Mouse (Mus musculus) heart, embryonic 10.5 days (tissue): ENCODE data around the gene Inpp4a. TPM values are rescaled to one million over a fixed set of nuclear protein-coding genes. Genes with fewer than 3 reads are reported as not detected.

Experiments used
- DNase-seq: peaks from one replicate; pipeline ENCODE4 v3.0.0-alpha.2; 2017; ENCODE audit warnings: low spot score
- H3K27ac ChIP-seq: fragments of 300-500 bp; sonication (generic); 2 replicates; pipeline ENCODE4 v1.5.1; 2016; ENCODE audit warnings: mild to moderate bottlenecking
- H3K27me3 ChIP-seq: fragments of 300-500 bp; sonication (generic); 2 replicates; pipeline ENCODE4 v1.6.1; 2016; ENCODE audit warnings: mild to moderate bottlenecking; ENCODE audit not compliant: poor library complexity, insufficient read depth, severe bottlenecking
- H3K36me3 ChIP-seq: fragments of 300-500 bp; sonication (generic); 2 replicates; pipeline ENCODE4 v1.6.1; 2016; ENCODE audit warnings: mild to moderate bottlenecking, moderate library complexity
- H3K4me1 ChIP-seq: fragments of 300-500 bp; sonication (generic); 2 replicates; pipeline ENCODE4 v1.6.1; 2016; ENCODE audit warnings: mild to moderate bottlenecking
- H3K4me3 ChIP-seq: fragments of 300-500 bp; sonication (generic); 2 replicates; pipeline ENCODE4 v1.5.1; 2016; ENCODE audit warnings: mild to moderate bottlenecking, moderate library complexity
- H3K9me3 ChIP-seq: fragments of 300-500 bp; sonication (generic); 2 replicates; pipeline ENCODE4 v1.6.1; 2016; ENCODE audit warnings: mild to moderate bottlenecking, moderate library complexity
- WGBS: fragments of 180-500 bp; shearing (Covaris S2); methylation state at CpG from one replicate; pipeline ENCODE4 v1.1.7; 2016; 5-methylcytosine and 5-hydroxymethylcytosine counted together
- polyA plus RNA-seq: library from polyadenylated mRNA; unstranded; fragments of >200 nt; fragmentation: Nextera tagmentation; extraction: Ambion mirVana; gene quantifications from 2 replicates; pipeline ENCODE4 v1.2.1, GENCODE M21; 2016

Inpp4a gene
- polyA plus RNA-seq, 1 experiment from 2014 or later, result 10.5 TPM

- Histone ChIP-seq H3K9me3 (no peaks in the 10 kb centered on the region), H3K36me3 (no peaks in the 10 kb centered on the region), H3K4me3 (no peak overlapping the region), H3K27me3 (no peaks in the 10 kb centered on the region), H3K27ac (no peak overlapping the region), H3K4me1 (peaks cover 29% of the 10 kb centered on the region)
- DNase-seq, result no peak
- 75% methylated on average over 9 of the region's 9 CpGs for whole genome bisulfite sequencing
Observed at GRCm38 (mm10) chr1:37347361-37348080, 47.9 kb downstream of the Inpp4a start.

- Histone ChIP-seq H3K27ac (no peak overlapping the region), H3K4me1 (peaks cover 25% of the 10 kb centered on the region), H3K27me3 (no peaks in the 10 kb centered on the region), H3K4me3 (no peak overlapping the region), H3K9me3 (no peaks in the 10 kb centered on the region), H3K36me3 (no peaks in the 10 kb centered on the region)
- no peak for DNase-seq
- 40% methylated on average over 7 of the region's 7 CpGs for WGBS
Observed at GRCm38 (mm10) chr1:37350886-37351651, 51.4 kb downstream of the Inpp4a start.

GRCm38 (mm10) chr1:37351961-37352360, 52.3 kb downstream of the Inpp4a start:
- WGBS, result 83% methylated on average over 2 of the region's 2 CpGs
- H3K4me1 ChIP-seq, result peaks cover 26% of the 10 kb centered on the region
- H3K27ac ChIP-seq, result no peak overlapping the region; the same call in 1 of the 2 replicates
- no peak overlapping the region for H3K4me3 ChIP-seq
- no peak for DNase-seq
- H3K36me3 ChIP-seq, result no peaks in the 10 kb centered on the region
- no peaks in the 10 kb centered on the region for H3K27me3 ChIP-seq
- no peaks in the 10 kb centered on the region for H3K9me3 ChIP-seq

GRCm38 (mm10) chr1:37353456-37353855, 53.8 kb downstream of the Inpp4a start:
- H3K4me3 ChIP-seq, result no peak overlapping the region
- no peak for DNase-seq
- peaks cover 7% of the 10 kb centered on the region; the same call in 1 of the 2 replicates for H3K36me3 ChIP-seq
- H3K9me3 ChIP-seq, result no peaks in the 10 kb centered on the region
- H3K4me1 ChIP-seq, result peaks cover 28% of the 10 kb centered on the region
- no peak overlapping the region for H3K27ac ChIP-seq
- 78% methylated on average over 4 of the region's 4 CpGs for WGBS
- H3K27me3 ChIP-seq, result no peaks in the 10 kb centered on the region

GRCm38 (mm10) chr1:37355492-37355891, 55.8 kb downstream of the Inpp4a start:
- H3K36me3 ChIP-seq, result peaks cover 13% of the 10 kb centered on the region
- no peaks in the 10 kb centered on the region for H3K9me3 ChIP-seq
- H3K4me3 ChIP-seq, result no peak overlapping the region
- no peak for DNase-seq
- H3K27me3 ChIP-seq, result no peaks in the 10 kb centered on the region
- no peak overlapping the region for H3K27ac ChIP-seq
- peaks cover 23% of the 10 kb centered on the region for H3K4me1 ChIP-seq
- WGBS, result 72% methylated on average over 3 of the region's 3 CpGs

GRCm38 (mm10) chr1:37356305-37356704, 56.6 kb downstream of the Inpp4a start:
- no peak overlapping the region for H3K4me3 ChIP-seq
- no peaks in the 10 kb centered on the region for H3K27me3 ChIP-seq
- H3K27ac ChIP-seq, result no peak overlapping the region
- H3K36me3 ChIP-seq, result peaks cover 13% of the 10 kb centered on the region
- 85% methylated on average over 3 of the region's 3 CpGs for WGBS
- peaks cover 16% of the 10 kb centered on the region for H3K4me1 ChIP-seq
- DNase-seq, result no peak
- H3K9me3 ChIP-seq, result no peaks in the 10 kb centered on the region

GRCm38 (mm10) chr1:37357173-37357572, 57.5 kb downstream of the Inpp4a start:
- Histone ChIP-seq H3K27ac (no peak overlapping the region), H3K27me3 (no peaks in the 10 kb centered on the region), H3K36me3 (peaks cover 13% of the 10 kb centered on the region), H3K9me3 (no peaks in the 10 kb centered on the region), H3K4me3 (no peak overlapping the region), H3K4me1 (peaks cover 7% of the 10 kb centered on the region)
- no peak for DNase-seq
- WGBS, result 53% methylated on average over 6 of the region's 6 CpGs

GRCm38 (mm10) chr1:37358621-37359020, 59.0 kb downstream of the Inpp4a start:
- Histone ChIP-seq H3K36me3 (peaks cover 13% of the 10 kb centered on the region), H3K4me1 (peaks cover 7% of the 10 kb centered on the region), H3K4me3 (no peak overlapping the region), H3K27me3 (no peaks in the 10 kb centered on the region), H3K9me3 (no peaks in the 10 kb centered on the region), H3K27ac (no peak overlapping the region)
- no peak for DNase-seq
- WGBS, result 85% methylated on average over 8 of the region's 8 CpGs

- H3K9me3 ChIP-seq, result no peaks in the 10 kb centered on the region
- H3K27ac ChIP-seq, result no peak overlapping the region
- no peak for DNase-seq
- no peaks in the 10 kb centered on the region for H3K27me3 ChIP-seq
- no peak overlapping the region for H3K4me3 ChIP-seq
- H3K36me3 ChIP-seq, result peaks cover 13% of the 10 kb centered on the region
- H3K4me1 ChIP-seq, result peaks cover 7% of the 10 kb centered on the region
- 91% methylated on average over 6 of the region's 6 CpGs for WGBS
Observed at GRCm38 (mm10) chr1:37359395-37360092, 59.9 kb downstream of the Inpp4a start.

GRCm38 (mm10) chr1:37360781-37361180, 61.1 kb downstream of the Inpp4a start:
- Histone ChIP-seq H3K4me1 (peaks cover 7% of the 10 kb centered on the region), H3K4me3 (no peak overlapping the region), H3K27ac (no peak overlapping the region), H3K36me3 (peaks cover 13% of the 10 kb centered on the region), H3K9me3 (no peaks in the 10 kb centered on the region), H3K27me3 (no peaks in the 10 kb centered on the region)
- 78% methylated on average over 3 of the region's 3 CpGs for WGBS
- DNase-seq, result no peak

- Histone ChIP-seq H3K27me3 (no peaks in the 10 kb centered on the region), H3K27ac (no peak overlapping the region), H3K4me3 (no peak overlapping the region), H3K4me1 (no peaks in the 10 kb centered on the region), H3K36me3 (peaks cover 22% of the 10 kb centered on the region), H3K9me3 (no peaks in the 10 kb centered on the region)
- no peak for DNase-seq
- 88% methylated on average over 10 of the region's 10 CpGs for WGBS
Observed at GRCm38 (mm10) chr1:37362721-37363120, 63.1 kb downstream of the Inpp4a start.

GRCm38 (mm10) chr1:37368125-37368524, 68.5 kb downstream of the Inpp4a start:
- H3K4me3 ChIP-seq, result no peak overlapping the region
- no peaks in the 10 kb centered on the region for H3K27me3 ChIP-seq
- DNase-seq, result no peak
- H3K4me1 ChIP-seq, result peaks cover 23% of the 10 kb centered on the region
- H3K27ac ChIP-seq, result no peak overlapping the region
- WGBS, result 93% methylated on average over 10 of the region's 10 CpGs
- no peaks in the 10 kb centered on the region for H3K9me3 ChIP-seq
- peaks cover 17% of the 10 kb centered on the region; the same call in 1 of the 2 replicates for H3K36me3 ChIP-seq
